Mouse (Mus musculus) macrophage (primary cell): ENCODE results near the gene Rbm47. TPM values are rescaled to one million over a fixed set of nuclear protein-coding genes. Genes with fewer than 3 reads are reported as not detected.
A peak's percentile ranks its signal among the peaks of the same experiment; 100 is the strongest.

Experiments used
- H3K27ac ChIP-seq: fragments of 350-480 bp; formaldehyde crosslinking; 2 replicates; pipeline ENCODE4 v1.9.0; 2021
- H3K36me3 ChIP-seq: fragments of 350-480 bp; formaldehyde crosslinking; 2 replicates; pipeline ENCODE4 v1.9.0; 2021; ENCODE audit errors: inconsistent target
- H3K4me3 ChIP-seq: fragments of 350-480 bp; formaldehyde crosslinking; 2 replicates; pipeline ENCODE4 v1.9.0; 2021; ENCODE audit errors: inconsistent target
- H3K79me2 ChIP-seq: fragments of 350-480 bp; formaldehyde crosslinking; 2 replicates; pipeline ENCODE4 v1.9.0; 2021; ENCODE audit errors: inconsistent target
- WGBS: methylation state at CpG from one replicate; pipeline ENCODE4 v1.1.7; 2026; ENCODE audit warnings: inconsistent platforms; ENCODE audit not compliant: missing documents; 5-methylcytosine and 5-hydroxymethylcytosine counted together
- polyA plus RNA-seq: library from polyadenylated mRNA; stranded (reverse); fragments of 250-400 nt; gene quantifications from 3 replicates; pipeline ENCODE4 v1.2.4, GENCODE M21; 2018; ENCODE audit warnings: inconsistent platforms

The Rbm47 gene
- polyA plus RNA-seq, 1 experiment from 2014 or later = 41.0 TPM

DNA sequence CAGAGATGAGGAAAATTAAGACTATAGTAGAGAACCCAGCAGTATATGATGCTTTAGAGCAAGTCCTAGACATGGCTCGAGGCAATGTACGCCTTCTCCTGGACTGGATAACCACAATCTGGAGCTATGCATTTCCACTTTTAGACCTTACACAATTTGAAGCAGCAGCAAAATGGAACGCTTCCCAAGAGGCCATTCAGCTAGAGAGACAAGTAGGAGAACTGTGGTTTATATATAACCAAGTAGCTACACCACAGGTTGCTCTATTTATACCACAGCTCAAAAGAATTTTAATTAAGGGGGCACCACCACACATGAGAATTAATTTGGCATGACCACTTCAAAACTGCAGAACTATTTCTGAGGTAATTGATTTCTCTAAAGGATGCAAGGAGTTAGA is 9.2 kb upstream of the Rbm47 start:
- WGBS = 79% methylated on average over 3 of the region's 3 CpGs
- Histone ChIP-seq H3K27ac (no peak overlapping the region), H3K36me3 (no peaks in the 10 kb centered on the region), H3K79me2 (no peaks in the 10 kb centered on the region), H3K4me3 (no peak overlapping the region)

DNA sequence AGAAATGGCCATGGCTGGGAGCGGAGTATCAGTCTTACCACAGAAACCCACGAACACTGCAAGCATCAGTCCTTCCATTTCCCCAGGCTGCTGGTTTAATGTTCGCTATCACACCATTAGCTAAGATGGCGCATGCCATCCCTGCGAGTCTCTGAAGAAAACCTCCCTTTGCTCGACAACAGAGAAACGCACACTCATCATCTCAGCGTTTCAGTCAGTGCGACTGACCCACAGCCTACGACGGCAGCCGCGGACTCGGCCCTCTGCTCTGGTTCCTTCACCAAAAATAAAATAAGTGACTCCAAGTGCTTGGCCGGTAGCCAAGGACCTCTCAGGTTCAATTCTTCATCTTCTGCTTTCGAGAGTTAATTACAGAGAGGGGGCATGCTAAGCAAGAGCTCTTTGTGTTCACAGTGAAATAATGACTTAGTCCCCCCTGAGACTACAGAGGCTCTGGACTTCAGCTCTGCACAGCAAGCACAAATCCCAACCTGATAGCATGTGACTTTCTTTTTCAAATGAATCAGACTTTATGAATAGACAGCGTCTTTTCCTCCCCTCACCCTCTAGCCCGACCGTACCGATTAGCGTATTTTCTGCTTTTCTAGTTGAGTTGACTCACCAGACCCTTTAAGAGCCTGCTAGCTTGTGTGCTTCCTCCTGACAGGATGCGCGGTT is 1.4 kb upstream of the Rbm47 start:
- Histone ChIP-seq H3K4me3 (no peak overlapping the region), H3K27ac (peak overlapping the region; percentile 25), H3K36me3 (no peaks in the 10 kb centered on the region), H3K79me2 (no peaks in the 10 kb centered on the region)
- WGBS = 77% methylated on average over 23 of the region's 23 CpGs

DNA sequence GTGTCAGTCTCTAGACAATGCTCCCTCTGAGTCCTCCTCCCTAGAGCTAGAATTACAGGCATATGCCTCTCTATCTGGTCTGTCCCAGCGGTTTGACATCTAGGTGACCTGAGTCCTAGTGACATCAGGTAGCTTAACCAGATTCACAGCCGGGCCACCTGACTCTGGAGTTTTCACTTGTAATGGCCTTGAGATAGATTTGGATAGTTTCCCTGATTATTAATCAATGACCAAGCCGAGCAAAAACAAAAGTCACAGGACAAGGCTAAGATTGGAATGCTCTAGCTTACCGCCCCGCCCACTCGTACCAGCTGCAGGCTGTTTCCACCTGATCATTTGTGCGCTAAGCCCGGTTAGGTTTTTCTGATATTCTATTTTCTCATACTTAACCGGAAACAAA is 2.3 kb downstream of the Rbm47 start:
- H3K79me2 ChIP-seq = no peaks in the 10 kb centered on the region
- WGBS = 95% methylated on average over 9 of the region's 9 CpGs
- H3K36me3 ChIP-seq = no peaks in the 10 kb centered on the region
- H3K4me3 ChIP-seq = no peak overlapping the region
- no peak overlapping the region for H3K27ac ChIP-seq

DNA sequence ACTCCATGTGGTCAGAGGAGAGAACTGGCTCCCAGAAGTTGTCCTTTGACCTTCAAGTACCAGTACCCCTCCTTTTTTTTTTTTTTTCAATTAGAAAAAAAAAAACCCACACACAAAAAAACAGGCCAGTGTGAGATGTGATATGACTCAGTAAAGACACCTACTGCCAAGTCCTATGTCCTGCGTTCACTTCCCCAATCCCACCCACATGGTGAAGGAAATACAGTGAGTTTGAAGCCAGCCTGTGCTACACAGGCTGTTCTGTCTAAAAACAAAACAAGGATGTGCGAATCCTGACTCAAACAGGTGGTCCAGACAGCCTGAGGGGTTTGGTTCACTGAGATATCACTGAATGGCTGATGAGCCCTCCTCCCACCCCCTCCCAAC is 3.8 kb downstream of the Rbm47 start:
- H3K27ac ChIP-seq = no peak overlapping the region
- H3K36me3 ChIP-seq = no peaks in the 10 kb centered on the region
- H3K79me2 ChIP-seq = no peaks in the 10 kb centered on the region
- H3K4me3 ChIP-seq = no peak overlapping the region
- 36% methylated on average over 2 of the region's 2 CpGs for WGBS

GRCm38 (mm10) chr5:66168462-66169098 is 4.3 kb downstream of the Rbm47 start:
- H3K4me3 ChIP-seq = no peak overlapping the region
- H3K36me3 ChIP-seq = no peaks in the 10 kb centered on the region
- no peak overlapping the region for H3K27ac ChIP-seq
- WGBS = 98% methylated on average over 8 of the region's 8 CpGs
- H3K79me2 ChIP-seq = no peaks in the 10 kb centered on the region

- H3K27ac ChIP-seq = no peak overlapping the region
- no peak overlapping the region for H3K4me3 ChIP-seq
- no peaks in the 10 kb centered on the region for H3K79me2 ChIP-seq
- no peaks in the 10 kb centered on the region for H3K36me3 ChIP-seq
- WGBS = 97% methylated on average over 5 of the region's 5 CpGs
Observed at GRCm38 (mm10) chr5:66166931-66167330, 6.0 kb downstream of the Rbm47 start.

GRCm38 (mm10) chr5:66166193-66166629 is 6.7 kb downstream of the Rbm47 start:
- H3K79me2 ChIP-seq = no peaks in the 10 kb centered on the region
- 85% methylated on average over 4 of the region's 4 CpGs for WGBS
- no peak overlapping the region for H3K4me3 ChIP-seq
- H3K27ac ChIP-seq = no peak overlapping the region
- no peaks in the 10 kb centered on the region for H3K36me3 ChIP-seq

GRCm38 (mm10) chr5:66165748-66166147 is 7.2 kb downstream of the Rbm47 start:
- no peaks in the 10 kb centered on the region for H3K79me2 ChIP-seq
- no peaks in the 10 kb centered on the region for H3K36me3 ChIP-seq
- WGBS = 74% methylated on average over 8 of the region's 8 CpGs
- no peak overlapping the region for H3K4me3 ChIP-seq
- no peak overlapping the region for H3K27ac ChIP-seq

DNA sequence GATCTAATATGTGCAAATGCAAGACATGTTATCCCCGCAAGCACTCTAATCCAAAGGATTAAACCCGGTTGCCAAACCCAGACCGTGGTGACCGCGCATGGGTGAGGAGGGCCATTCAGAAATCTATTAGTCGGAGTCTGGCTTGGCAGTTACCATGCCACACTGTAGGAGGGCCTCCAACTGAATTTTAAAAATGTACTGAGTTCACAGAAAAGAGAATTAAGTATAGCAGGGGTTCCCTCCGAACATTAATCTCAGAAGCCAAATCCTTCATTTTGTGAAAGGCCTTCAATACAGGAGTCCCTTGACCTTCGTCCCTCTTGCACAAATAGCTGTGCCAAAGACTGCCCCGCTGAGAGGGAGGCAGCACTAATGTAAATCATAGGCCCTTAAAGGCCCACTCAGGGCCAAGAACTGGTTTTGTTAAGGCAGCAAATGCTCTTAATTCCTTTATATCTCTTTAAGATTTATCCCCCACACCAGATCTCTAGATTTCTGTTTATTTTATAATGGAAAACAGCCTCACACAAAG is 16.4 kb downstream of the Rbm47 start:
- no peak overlapping the region for H3K4me3 ChIP-seq
- WGBS = 96% methylated on average over 9 of the region's 9 CpGs
- no peaks in the 10 kb centered on the region for H3K36me3 ChIP-seq
- no peak overlapping the region for H3K27ac ChIP-seq
- no peaks in the 10 kb centered on the region for H3K79me2 ChIP-seq

DNA sequence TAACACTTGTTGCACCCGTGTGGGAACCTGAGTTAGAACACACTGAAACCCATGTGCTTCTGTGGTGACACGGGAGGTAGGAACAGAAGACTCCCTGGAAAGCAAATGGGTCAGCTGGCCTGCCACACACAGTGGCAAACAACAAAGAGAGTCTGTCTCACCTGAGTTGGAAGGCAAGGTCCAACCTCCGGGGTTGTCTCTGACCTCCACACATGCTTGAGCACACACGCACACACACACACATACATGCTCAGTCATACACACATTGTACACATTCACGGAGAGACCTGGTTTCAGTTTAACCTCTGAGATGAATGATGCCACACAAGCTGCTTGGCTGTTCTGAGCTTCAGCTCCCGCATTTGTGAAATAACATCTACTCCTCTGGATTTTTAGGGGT is 18.3 kb downstream of the Rbm47 start:
- Histone ChIP-seq H3K4me3 (no peak overlapping the region), H3K79me2 (peaks cover 15% of the 10 kb centered on the region), H3K27ac (no peak overlapping the region), H3K36me3 (no peaks in the 10 kb centered on the region)
- 82% methylated on average over 6 of the region's 6 CpGs for WGBS

- Histone ChIP-seq H3K79me2 (peaks cover 26% of the 10 kb centered on the region), H3K4me3 (no peak overlapping the region), H3K36me3 (no peaks in the 10 kb centered on the region), H3K27ac (no peak overlapping the region)
- WGBS = 51% methylated on average over 3 of the region's 5 CpGs
Observed at GRCm38 (mm10) chr5:66153486-66153885, 19.4 kb downstream of the Rbm47 start.

DNA sequence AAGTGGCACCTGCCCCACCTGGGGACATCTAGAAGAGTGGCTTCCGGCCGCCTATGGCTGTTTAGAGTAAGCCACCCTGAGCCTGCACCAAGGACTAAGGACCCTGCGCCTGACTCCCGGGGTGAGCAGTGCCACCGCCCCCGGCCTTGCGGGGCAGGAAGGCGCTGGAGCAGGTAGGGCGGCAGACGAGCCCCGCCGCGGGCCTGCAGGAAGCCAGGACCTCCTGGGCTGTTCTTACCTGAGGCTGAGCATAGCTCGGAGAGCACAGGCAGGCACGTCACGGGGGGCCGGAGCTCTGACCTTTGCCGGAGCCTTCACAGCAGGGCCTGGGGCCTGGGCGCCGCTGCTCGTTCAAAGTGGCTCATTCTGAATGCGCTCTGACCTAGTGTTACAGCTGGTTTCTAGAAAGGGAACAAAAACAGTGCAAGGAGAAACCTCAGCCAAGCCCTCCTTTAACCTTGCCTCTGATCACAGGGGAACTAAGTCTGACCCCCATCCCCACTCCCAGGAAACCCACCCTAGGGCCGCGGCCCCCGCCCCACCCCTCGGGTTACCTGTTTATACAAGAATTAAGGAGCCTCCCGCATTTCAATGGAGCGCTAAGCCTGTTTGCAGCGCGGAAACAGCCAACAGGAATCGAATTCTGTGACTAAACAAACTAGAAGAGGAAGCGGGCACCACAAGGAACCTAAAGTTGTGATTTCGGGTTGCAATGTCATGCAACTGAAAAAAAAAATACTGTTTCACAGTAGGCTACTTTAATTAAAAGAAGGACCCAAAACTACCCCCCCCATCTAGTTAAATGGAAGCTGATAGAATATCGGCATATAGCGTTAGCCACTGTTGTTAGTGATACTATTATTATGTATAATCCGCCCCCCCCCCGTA is 21.4 kb downstream of the Rbm47 start:
- Histone ChIP-seq H3K36me3 (no peaks in the 10 kb centered on the region), H3K79me2 (peaks cover 46% of the 10 kb centered on the region), H3K27ac (peak overlapping the region; percentile 95), H3K4me3 (peak overlapping the region; percentile 91)
- WGBS = 1% methylated on average over 37 of the region's 37 CpGs

DNA sequence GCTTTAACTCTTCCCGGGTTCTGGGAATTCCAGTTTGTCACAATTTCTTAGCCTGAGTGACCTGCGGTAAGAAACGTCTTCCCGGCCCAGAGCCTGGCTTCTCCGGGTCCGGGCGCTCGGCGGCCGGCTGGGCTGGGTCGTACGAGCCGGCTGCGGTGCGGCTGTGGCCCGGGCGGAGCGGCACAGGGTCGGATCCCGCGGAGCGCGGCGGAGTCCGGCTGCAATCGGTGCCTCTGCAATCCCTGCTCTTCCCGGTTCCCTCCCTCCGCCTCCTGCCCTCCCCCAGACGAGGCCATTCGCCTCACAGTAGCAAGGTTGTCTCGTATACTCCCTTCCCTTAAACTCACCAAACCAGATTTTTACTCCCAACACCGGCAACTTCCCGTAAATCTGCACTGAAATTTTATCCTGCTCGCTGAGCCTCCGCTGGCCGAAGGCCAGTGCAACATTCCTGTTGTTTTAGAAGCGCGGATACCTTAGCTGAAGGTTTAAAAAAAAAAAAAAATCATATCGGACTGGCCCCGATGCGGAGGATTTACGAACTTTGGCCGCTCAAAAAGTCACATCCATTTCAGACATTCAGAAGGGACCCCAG is 22.1 kb downstream of the Rbm47 start:
- Histone ChIP-seq H3K79me2 (peaks cover 53% of the 10 kb centered on the region), H3K36me3 (0 out of 2 replicates have a peak, but pooled peaks cover 5% of the 10 kb centered on the region), H3K4me3 (peak overlapping the region; percentile 91), H3K27ac (peak overlapping the region; percentile 95)
- under 1% methylated on average over 42 of the region's 43 CpGs for WGBS

GRCm38 (mm10) chr5:66150106-66150705 is 22.7 kb downstream of the Rbm47 start:
- Histone ChIP-seq H3K27ac (peak overlapping the region; percentile 95), H3K36me3 (peaks cover 5% of the 10 kb centered on the region; the same call in 1 of the 2 replicates), H3K4me3 (peak overlapping the region; percentile 91), H3K79me2 (peaks cover 59% of the 10 kb centered on the region)
- 3% methylated on average over 15 of the region's 18 CpGs for WGBS
